8 mouse cellular contexts compared by ENCODE assay signal in the genomic region with DNA sequence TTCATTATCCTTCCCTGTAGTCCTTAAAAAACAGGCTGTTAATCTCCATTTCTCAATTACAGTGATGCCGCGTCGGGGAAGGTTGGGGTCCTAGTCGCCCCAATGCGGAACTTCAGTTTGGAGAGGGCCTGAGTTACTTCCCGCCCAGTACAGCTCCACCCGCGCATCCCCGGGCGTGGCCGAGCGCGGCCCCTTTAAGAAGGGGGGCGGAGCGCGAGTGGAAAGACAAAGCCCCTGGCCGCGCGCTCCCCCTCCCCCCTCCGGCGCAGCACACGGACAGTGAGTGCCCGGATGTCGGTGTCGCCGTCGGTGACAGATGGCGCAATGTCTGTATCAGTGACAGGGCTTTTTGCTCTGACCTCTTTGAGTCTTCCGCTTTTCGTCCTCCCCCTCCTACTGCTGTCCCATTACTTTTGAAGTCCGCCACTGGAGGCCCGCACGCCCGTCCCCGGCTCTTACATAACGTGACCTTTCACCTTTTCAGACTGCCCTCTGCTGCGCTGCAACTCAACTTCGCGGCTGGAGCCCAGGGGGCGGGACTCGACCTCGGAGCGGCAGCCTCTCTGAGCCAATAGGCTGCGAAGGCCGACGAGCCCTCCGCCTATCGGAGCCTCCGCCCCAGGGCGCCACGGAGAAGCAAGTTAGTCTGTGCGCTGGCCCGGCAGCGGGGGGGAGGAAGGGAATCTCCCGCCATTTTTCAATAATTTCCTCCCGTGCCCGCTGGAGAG. TPM values are rescaled to one million over a fixed set of nuclear protein-coding genes. Genes with fewer than 3 reads are reported as not detected.
DNase-seq lines count a peak whose midpoint lies in the region; ATAC-seq and TF ChIP-seq lines count a peak whose summit lies in the region.

TSS of gene Baz1b (plus strand) at position 644 of the 728 bp plus-strand sequence.

- peaks cover 17% of the 10 kb centered on the region for H3K4me1 ChIP-seq in embryonic facial prominence, embryonic 14.5 days (ENCODE audit: control insufficient read depth, insufficient read depth, low read length)
- H3K4me1 ChIP-seq in heart, adult 2 months (ENCODE audit: control insufficient read depth, insufficient read depth, low read length): peaks cover 1% of the 10 kb centered on the region
- H3K4me1 ChIP-seq in limb, embryonic 13.5 days: peaks cover 33% of the 10 kb centered on the region
- peaks cover 30% of the 10 kb centered on the region for H3K4me1 ChIP-seq in midbrain, embryonic 16.5 days (ENCODE audit: control insufficient read depth, insufficient read depth, low read length)

- peak; percentile 97 for ATAC-seq in embryonic facial prominence, embryonic 14.5 days (ENCODE audit: low read depth)
- ATAC-seq in limb, embryonic 13.5 days (ENCODE audit: low FRiP score, low read depth): peak; percentile 98
- peak; percentile 97 for ATAC-seq in midbrain, embryonic 16.5 days

- intact Hi-C loops in heart, adult 2 months (cut with DNase I): loop anchor here (2.0 to 5.0 kb wide), 2 partner anchors 38 to 174 kb away; partner anchors contain the start of gene Tbl2

- peak; percentile 97 for DNase-seq in 3T3-L1 (ENCODE audit: low read depth, low spot score)
- peak; percentile 96 to 98 for DNase-seq in adrenal gland, postnatal 4 days (ENCODE audit: low spot score in 2 of 2)
- DNase-seq in embryonic facial prominence, embryonic 14.5 days (ENCODE audit: low spot score): peak; percentile 99
- peak; percentile 96 to 99 for DNase-seq in heart, adult 2 months
- DNase-seq in kidney, adult 8-10 months: peak; percentile 99
- peak; percentile 92 to 98 for DNase-seq in spleen, postnatal 10 days (ENCODE audit: low spot score in 2 of 2)

- WGBS in embryonic facial prominence, embryonic 14.5 days: under 1% methylated on average over 56 of the region's 57 CpGs
- under 1% methylated on average over 57 of the region's 57 CpGs for WGBS in heart, adult 2 months
- WGBS in limb, embryonic 13.5 days: under 1% methylated on average over 57 of the region's 57 CpGs
- WGBS in midbrain, embryonic 16.5 days: under 1% methylated on average over 54 of the region's 57 CpGs

- no peaks in the 10 kb centered on the region; the same call in 1 of the 2 replicates for H3K79me2 ChIP-seq in heart, adult 2 months (replicated peaks; ENCODE audit: control insufficient read depth, insufficient read depth, low read length)

- peak within 1 kb of the TSS; percentile 80 for H3K4me2 ChIP-seq in embryonic facial prominence, embryonic 14.5 days (ENCODE audit: low read depth, low read length)
- H3K4me2 ChIP-seq in limb, embryonic 13.5 days (replicated peaks): peak within 1 kb of the TSS; percentile 78
- peak within 1 kb of the TSS; percentile 93 for H3K4me2 ChIP-seq in midbrain, embryonic 16.5 days (ENCODE audit: low read length)

- H3K9ac ChIP-seq in embryonic facial prominence, embryonic 14.5 days (ENCODE audit: low read depth, low read length): peak within 1 kb of the TSS; percentile 96
- H3K9ac ChIP-seq in heart, adult 2 months (ENCODE audit: low read depth, low read length): peak within 1 kb of the TSS; percentile 86
- peak within 1 kb of the TSS; percentile 98 for H3K9ac ChIP-seq in limb, embryonic 13.5 days
- peak within 1 kb of the TSS; percentile 84 for H3K9ac ChIP-seq in midbrain, embryonic 16.5 days (ENCODE audit: low read depth, low read length)

- TF ChIP-seq EP300 in heart, adult 2 months (IDR thresholded peaks at IDR 0.05; ENCODE audit: insufficient read depth, low read depth, low read length): peak; percentile 52; the same call in 1 of the 2 replicates

- H3K27ac ChIP-seq in embryonic facial prominence, embryonic 14.5 days (replicated peaks; ENCODE audit: low read depth, low read length): peak within 1 kb of the TSS; percentile 96
- H3K27ac ChIP-seq in heart, adult 2 months: peak within 1 kb of the TSS; percentile 99
- H3K27ac ChIP-seq in limb, embryonic 13.5 days: peak within 1 kb of the TSS; percentile 97
- peak within 1 kb of the TSS; percentile 95 for H3K27ac ChIP-seq in midbrain, embryonic 16.5 days (ENCODE audit: low read length)

- TF ChIP-seq CTCF in heart, adult 2 months (IDR thresholded peaks at IDR 0.05): peak; percentile 29

- peak within 1 kb of the TSS; percentile 99 for H3K4me3 ChIP-seq in embryonic facial prominence, embryonic 14.5 days (ENCODE audit: low read depth, low read length)
- H3K4me3 ChIP-seq in heart, adult 2 months: peak within 1 kb of the TSS; percentile 87
- H3K4me3 ChIP-seq in limb, embryonic 13.5 days: peak within 1 kb of the TSS; percentile 99
- peak within 1 kb of the TSS; percentile 76 for H3K4me3 ChIP-seq in midbrain, embryonic 16.5 days (ENCODE audit: low read depth, low read length)

- TF ChIP-seq POLR2A in heart, adult 2 months (IDR thresholded peaks at IDR 0.05; ENCODE audit: insufficient read depth, low read depth, low read length): peak; percentile 84

- no peaks in the 10 kb centered on the region for H3K27me3 ChIP-seq in embryonic facial prominence, embryonic 14.5 days (replicated peaks; ENCODE audit: control insufficient read depth, insufficient read depth, low read length)
- H3K27me3 ChIP-seq in heart, adult 2 months (ENCODE audit: control insufficient read depth, insufficient read depth, low read length): no peaks in the 10 kb centered on the region
- H3K27me3 ChIP-seq in limb, embryonic 13.5 days: no peaks in the 10 kb centered on the region
- H3K27me3 ChIP-seq in midbrain, embryonic 16.5 days (ENCODE audit: control insufficient read depth, insufficient read depth, low read depth, low read length): no peaks in the 10 kb centered on the region

- no peaks in the 10 kb centered on the region for H3K9me3 ChIP-seq in embryonic facial prominence, embryonic 14.5 days (ENCODE audit: control insufficient read depth, low read length)
- H3K9me3 ChIP-seq in limb, embryonic 13.5 days: no peaks in the 10 kb centered on the region
- H3K9me3 ChIP-seq in midbrain, embryonic 16.5 days (replicated peaks; ENCODE audit: control insufficient read depth, low read length, poor library complexity, severe bottlenecking): no peaks in the 10 kb centered on the region

- H3K36me3 ChIP-seq in embryonic facial prominence, embryonic 14.5 days (ENCODE audit: control insufficient read depth, insufficient read depth, low read length): peaks cover 33% of the 10 kb centered on the region
- peaks cover 16% of the 10 kb centered on the region for H3K36me3 ChIP-seq in heart, adult 2 months (ENCODE audit: control insufficient read depth, insufficient read depth, low read length)
- peaks cover 24% of the 10 kb centered on the region for H3K36me3 ChIP-seq in limb, embryonic 13.5 days
- H3K36me3 ChIP-seq in midbrain, embryonic 16.5 days (ENCODE audit: control insufficient read depth, insufficient read depth, low read length): peaks cover 9% of the 10 kb centered on the region

RNA-seq across cellular contexts. Expression of gene Baz1b, which starts in this region (rescaled TPM):
- total RNA-seq in adrenal gland, postnatal 4 days (2021): 10 to 100 TPM; 67.4 to 76.4 TPM
- 46.9 and 48.4 TPM in 2 replicates for polyA plus RNA-seq in embryonic facial prominence, embryonic 14.5 days (2014; fragmentation: Nextera tagmentation; extraction: Ambion mirVana)
- total RNA-seq in heart, adult 2 months (2021): 10 to 100 TPM; 42.3 to 46.1 TPM
- 13.9 and 20.8 TPM in 2 replicates for polyA plus RNA-seq in heart, adult 2 months (2012; rRNA removed)
- polyA plus RNA-seq in limb, embryonic 13.5 days (2015; fragmentation: Nextera tagmentation; extraction: Ambion mirVana): 48.9 and 50.3 TPM in 2 replicates
- polyA plus RNA-seq in midbrain, embryonic 16.5 days (2015; fragmentation: Nextera tagmentation; extraction: Ambion mirVana): 19.5 and 26.8 TPM in 2 replicates

Comparison
In these comparisons a context has a peak if more than half of its experiments do, and no peak if none do; other contexts are left out.
1. Peak in every context shown above with its lines: DNase-seq, ATAC-seq, H3K4me3 ChIP-seq and H3K27ac ChIP-seq.